Mouse (Mus musculus) erythroblast, embryonic 14.5 days (primary cell): ENCODE measurements around the gene Specc1.

Source experiments
- GATA1 ChIP-seq: IDR thresholded peaks from 2 replicates; pipeline ENCODE4 v1.6.1; 2012; ENCODE audit warnings: low read length, inconsistent platforms, mixed read lengths
- TAL1 ChIP-seq: IDR thresholded peaks from 3 replicates; pipeline ENCODE4 v1.6.1; 2012; ENCODE audit warnings: low read length, inconsistent platforms, mixed read lengths

DNA sequence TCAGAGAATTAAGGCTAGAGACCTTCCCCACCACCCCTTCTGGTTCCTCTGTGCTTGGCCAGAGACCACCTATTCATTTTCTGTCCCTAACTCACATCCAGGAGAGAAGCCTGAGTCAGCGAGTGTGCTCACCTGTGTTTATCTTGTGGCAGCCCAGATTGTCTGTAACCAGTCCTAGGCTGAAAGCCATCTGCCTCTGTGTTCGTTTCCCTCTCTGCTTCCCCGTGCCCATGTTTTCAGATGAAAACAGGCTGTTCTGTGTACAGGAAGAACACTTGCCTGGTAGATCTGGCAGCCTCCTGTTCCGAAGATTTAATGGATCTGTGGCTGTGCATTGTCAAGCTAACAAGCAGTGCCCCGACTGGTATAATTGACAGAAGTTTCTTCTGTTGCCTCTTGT, 68.4 kb downstream of the Specc1 start:
- TF ChIP-seq TAL1 (no peak), GATA1 (no peak)
